Mouse (Mus musculus) layer of hippocampus, adult 8-10 months (tissue): ENCODE data around the gene Gm5150. TPM values are rescaled to one million over a fixed set of nuclear protein-coding genes. Genes with fewer than 3 reads are reported as not detected.
"Not testable (repeated sequence)": the region's sequence is repeated elsewhere in the genome, so short reads cannot be mapped to it uniquely, and the experiment has no call there.

Experiments
- DNase-seq, 2 experiments: peaks; one replicate each; pipeline ENCODE4 v3.0.0; 2022; ENCODE audit warnings: low spot score in 2 of 2
- microRNA-seq, 2 experiments: library from miRNA; unstranded; fragments of <30 nt; microRNA quantifications; one replicate each; pipeline ENCODE4 v1.2.0; 2022
- total RNA-seq, 4 experiments: library from RNA; stranded (reverse); gene quantifications; 2 replicates each; pipeline ENCODE4 v1.2.4; 2022

Gene Gm5150
- total RNA-seq: not detected

DNA sequence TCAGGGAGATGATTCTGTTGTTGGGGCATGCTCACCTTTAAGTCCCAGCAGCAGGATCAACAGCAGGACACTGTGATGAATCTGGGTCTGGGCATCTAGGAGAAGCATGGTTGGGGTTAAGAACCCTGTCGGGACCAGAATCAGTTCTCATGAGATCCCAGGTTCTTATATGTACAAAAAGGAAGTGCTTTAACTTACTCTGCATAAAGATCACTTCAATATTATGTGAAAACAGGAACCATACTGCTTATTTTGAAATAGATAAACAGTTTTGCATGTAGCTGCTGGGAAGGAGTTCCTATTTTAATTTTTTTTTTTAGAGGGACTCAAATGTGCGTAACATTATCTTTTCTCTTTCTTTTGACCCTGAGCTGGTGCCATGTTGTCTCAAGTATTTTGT lies at the start of gene Gm5150:
Gm5150 (minus strand) TSS at position 223 of the 400 bp plus-strand sequence.
- DNase-seq: no peak

DNA sequence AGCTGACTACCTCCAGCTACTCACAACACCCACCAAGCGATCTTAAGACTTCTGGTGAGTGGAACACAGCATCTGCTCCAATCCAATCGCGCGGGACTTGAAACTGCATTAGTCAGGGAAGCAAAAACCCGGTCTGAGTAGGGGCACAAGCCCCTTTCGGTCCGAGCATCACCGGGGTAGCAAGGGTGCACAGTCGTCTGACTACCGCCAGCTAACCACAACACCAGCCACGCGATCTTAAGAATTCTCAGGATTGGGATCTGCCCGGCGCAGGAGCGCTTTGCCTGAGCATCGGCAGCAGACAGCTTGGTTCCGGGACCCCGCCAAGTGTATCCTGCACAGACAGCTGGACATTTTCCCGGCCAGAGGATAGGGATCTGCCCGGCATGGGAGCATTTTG lies 45.5 kb upstream of the Gm5150 start:
- not testable (repeated sequence) for DNase-seq

- DNase-seq: no peak
Measured at GRCm38 (mm10) chr3:16047288-16047687, 41.1 kb upstream of the Gm5150 start.

- DNase-seq: peak in 1 of 2 experiments; percentile 27
Measured at GRCm38 (mm10) chr3:16043315-16043714, 37.1 kb upstream of the Gm5150 start.

DNA sequence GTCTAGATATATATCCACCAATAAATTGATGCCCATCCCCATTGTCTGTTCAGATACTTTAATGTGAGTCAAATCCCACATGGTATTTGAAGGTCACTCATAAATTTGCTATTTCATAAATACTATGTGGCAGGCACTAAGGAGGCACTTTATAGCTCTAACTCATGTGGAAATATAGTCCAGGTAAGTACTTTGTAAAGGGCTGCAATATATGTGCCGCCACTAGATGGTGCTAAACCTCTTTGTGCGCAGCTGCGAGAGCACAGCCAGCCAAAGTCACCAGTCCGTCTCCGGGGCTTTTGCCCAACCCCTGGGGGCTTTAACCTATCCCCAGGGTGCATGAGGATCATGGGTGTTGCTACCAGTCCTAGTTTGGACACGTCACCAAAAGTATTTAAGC lies 18.8 kb upstream of the Gm5150 start:
- peak in 1 of 2 experiments; percentile 56 for DNase-seq

GRCm38 (mm10) chr3:16022214-16022613 lies 16.0 kb upstream of the Gm5150 start:
- DNase-seq: no peak

- DNase-seq: not testable (repeated sequence)
Measured at GRCm38 (mm10) chr3:16014456-16014855, 8.2 kb upstream of the Gm5150 start.

- no peak for DNase-seq
Measured at GRCm38 (mm10) chr3:16007827-16008226, 1.6 kb upstream of the Gm5150 start.

DNA sequence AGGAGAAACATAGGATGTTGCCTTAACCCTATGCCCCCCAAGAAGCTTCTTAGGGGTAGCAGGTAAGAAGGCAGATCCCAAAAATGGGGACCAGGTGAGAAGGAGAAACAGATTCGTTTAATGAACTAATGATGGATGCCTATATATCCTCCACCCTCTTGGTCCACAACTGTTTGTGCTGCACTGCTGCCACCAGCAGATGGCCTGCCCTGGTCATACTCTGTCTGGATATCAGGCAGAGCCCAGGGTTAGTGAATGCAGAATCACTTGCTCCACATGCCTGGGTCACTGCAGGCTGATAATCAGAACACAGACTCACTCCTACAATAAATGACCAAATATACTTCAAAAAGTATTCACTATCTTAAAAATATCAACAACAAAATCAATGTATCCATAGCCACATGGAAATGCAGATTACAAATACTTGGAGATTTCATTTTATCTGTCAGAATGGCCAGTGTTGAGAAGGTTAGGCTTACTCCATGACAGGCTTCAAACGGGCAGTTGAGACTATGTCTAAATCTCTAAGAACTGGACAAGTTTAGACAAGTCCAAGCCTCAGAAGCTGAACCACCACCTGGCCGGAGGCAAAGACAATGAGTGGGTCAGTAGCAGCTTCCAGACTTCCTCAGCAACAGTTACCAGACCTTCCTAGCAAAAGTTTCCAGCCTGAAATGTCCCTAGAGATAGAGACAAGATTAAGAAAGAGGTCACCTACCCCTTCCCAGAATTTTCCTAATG lies 2.2 kb downstream of the Gm5150 start:
- DNase-seq: no peak

DNA sequence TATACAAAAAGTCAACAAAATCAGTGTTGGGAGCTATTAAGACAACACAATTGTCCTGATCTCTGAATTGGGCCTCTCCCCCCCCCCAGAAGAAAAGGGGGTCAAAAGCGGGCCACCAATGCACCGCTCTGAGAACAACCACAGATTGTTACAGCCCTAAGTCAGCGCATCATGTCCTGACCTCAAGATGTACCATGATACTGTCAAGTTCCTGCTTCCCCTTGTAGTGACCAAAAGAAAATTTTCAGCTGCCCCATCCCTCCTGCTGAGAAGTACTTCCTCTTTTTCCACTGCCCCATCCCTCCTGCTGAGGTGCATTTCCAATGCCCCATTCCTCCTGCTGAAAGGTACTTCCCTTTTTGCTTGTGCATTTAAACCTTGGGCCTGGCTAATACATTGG lies 6.8 kb downstream of the Gm5150 start:
- DNase-seq: not testable (repeated sequence)

DNA sequence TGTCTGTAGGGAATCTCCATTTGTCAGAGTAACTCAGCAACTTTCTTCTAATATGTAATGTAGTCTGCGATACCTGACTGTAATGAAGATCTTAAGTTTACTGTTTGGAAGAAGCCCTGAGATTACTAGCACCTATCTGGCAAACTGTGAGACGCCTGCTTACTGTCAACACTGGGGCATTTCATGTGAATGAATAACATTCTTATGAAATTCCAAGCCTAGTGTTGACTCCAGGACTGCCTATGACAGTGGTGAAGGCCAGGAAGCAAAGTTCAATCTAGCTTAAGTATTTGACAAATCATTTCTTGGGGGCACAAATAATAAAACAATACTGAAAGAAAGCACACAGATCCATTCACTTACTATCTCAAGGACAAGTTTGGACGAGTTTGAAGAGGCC lies 24.0 kb downstream of the Gm5150 start:
- no peak for DNase-seq

- DNase-seq: no peak
Measured at GRCm38 (mm10) chr3:15956921-15957320, 49.3 kb downstream of the Gm5150 start.

Small RNA genes lying within 50 kb of the gene (microRNA-seq; reads per million reads assigned to microRNA genes)
- gene Gm24694: 0 reads per million in 2 experiments

Other genes with a start within 250 kb of the Gm5150 start
- not detected for gene Sirpb1c, start 157.9 kb downstream of the Gm5150 start, total RNA-seq